Mouse (Mus musculus) forebrain, embryonic 10.5 days (tissue): ENCODE measurements around the gene Palm. TPM values are rescaled to one million over a fixed set of nuclear protein-coding genes. Genes with fewer than 3 reads are reported as not detected.

Experiments
- DNase-seq: peaks from one replicate; pipeline ENCODE4 v3.0.0-alpha.2; 2017; ENCODE audit warnings: low spot score; ENCODE audit errors: extremely low spot score
- H3K27ac ChIP-seq: fragments of 300-500 bp; sonication (generic); 2 replicates; pipeline ENCODE4 v1.5.1; 2016; ENCODE audit warnings: mild to moderate bottlenecking
- H3K27me3 ChIP-seq: fragments of 300-500 bp; sonication (generic); 2 replicates; pipeline ENCODE4 v1.6.1; 2016; ENCODE audit warnings: mild to moderate bottlenecking; ENCODE audit not compliant: poor library complexity, severe bottlenecking
- H3K36me3 ChIP-seq: fragments of 300-500 bp; sonication (generic); replicated peaks from 2 replicates; pipeline ENCODE4 v1.6.1; 2016; ENCODE audit warnings: mild to moderate bottlenecking, moderate library complexity
- H3K4me1 ChIP-seq: fragments of 300-500 bp; sonication (generic); 2 replicates; pipeline ENCODE4 v1.6.1; 2016
- H3K4me3 ChIP-seq: fragments of 300-500 bp; sonication (generic); 2 replicates; pipeline ENCODE4 v1.5.1; 2016; ENCODE audit warnings: mild to moderate bottlenecking, moderate library complexity
- H3K9me3 ChIP-seq: fragments of 300-500 bp; sonication (generic); 2 replicates; pipeline ENCODE4 v1.6.1; 2016; ENCODE audit warnings: mild to moderate bottlenecking, moderate library complexity
- WGBS: fragments of 180-500 bp; shearing (Covaris S2); methylation state at CpG from one replicate; pipeline ENCODE4 v1.1.7; 2016; 5-methylcytosine and 5-hydroxymethylcytosine counted together
- polyA plus RNA-seq: library from polyadenylated mRNA; unstranded; fragments of >200 nt; fragmentation: Nextera tagmentation; extraction: Ambion mirVana; gene quantifications from 2 replicates; pipeline ENCODE4 v1.2.1, GENCODE M21; 2016

Palm gene
- polyA plus RNA-seq, 1 experiment from 2014 or later = 119 TPM

GRCm38 (mm10) chr10:79777103-79777531 is 16.3 kb upstream of the Palm start, which contains the start of gene Fstl3:
TSS of gene Fstl3 (plus strand) at chr10:79777272.
- WGBS = 2% methylated on average over 39 of the region's 39 CpGs
- peak within 1 kb of the TSS; percentile 52 for H3K4me3 ChIP-seq
- peaks cover 14% of the 10 kb centered on the region for H3K9me3 ChIP-seq
- H3K27me3 ChIP-seq = peaks cover 63% of the 10 kb centered on the region
- DNase-seq = no peak
- peaks cover 51% of the 10 kb centered on the region for H3K4me1 ChIP-seq
- H3K27ac ChIP-seq = peak within 1 kb of the TSS; percentile 74
- no peaks in the 10 kb centered on the region for H3K36me3 ChIP-seq

DNA sequence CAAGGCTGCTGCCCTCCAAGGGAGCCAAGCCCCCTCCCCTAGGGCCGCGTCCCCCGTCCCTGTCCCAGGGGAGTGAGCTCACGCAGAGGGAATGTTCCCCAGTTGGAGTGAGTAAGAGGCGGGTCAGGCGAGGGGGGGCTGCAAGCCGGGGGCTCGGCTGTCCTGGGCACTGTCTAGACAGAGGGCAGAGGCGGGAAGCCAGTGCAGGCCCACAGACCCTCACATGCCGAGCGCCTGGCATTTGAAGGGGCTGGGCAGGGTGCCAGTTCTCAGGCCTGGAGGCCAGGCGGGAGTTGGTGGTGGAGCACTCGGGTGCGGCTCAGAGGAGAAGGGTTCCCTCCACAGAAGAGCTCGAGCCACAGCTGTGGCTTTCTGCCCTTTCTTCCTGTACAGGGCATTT is 15.4 kb upstream of the Palm start:
- H3K27me3 ChIP-seq = peaks cover 71% of the 10 kb centered on the region
- peaks cover 51% of the 10 kb centered on the region for H3K4me1 ChIP-seq
- WGBS = 19% methylated on average over 15 of the region's 15 CpGs
- peak overlapping the region; percentile 22; the same call in 1 of the 2 replicates for H3K4me3 ChIP-seq
- DNase-seq = no peak
- 0 out of 2 replicates have a peak overlapping the region, but pooled peaks have one; percentile 2 for H3K27ac ChIP-seq
- peaks cover 8% of the 10 kb centered on the region for H3K9me3 ChIP-seq
- no peaks in the 10 kb centered on the region for H3K36me3 ChIP-seq

DNA sequence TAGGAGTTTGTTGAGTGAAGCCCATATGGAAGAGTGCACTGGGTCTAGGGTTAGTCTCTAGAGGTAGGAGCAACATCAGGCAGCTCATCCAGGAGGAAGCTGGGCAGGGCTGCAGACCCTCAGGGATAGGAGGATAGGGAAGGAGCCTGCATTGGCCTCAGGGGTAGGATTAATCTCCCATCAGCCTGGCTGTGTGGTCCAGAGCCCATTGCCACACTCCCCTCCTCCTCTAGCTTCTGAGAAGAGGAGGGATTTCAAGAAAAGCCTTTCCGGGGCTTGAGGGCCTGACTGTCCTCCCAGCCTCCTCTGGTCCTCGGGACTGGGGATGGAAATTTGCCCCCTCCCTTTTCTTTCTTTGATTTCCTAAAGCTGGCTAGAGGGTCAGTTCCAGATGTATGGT is 14.2 kb upstream of the Palm start:
- peaks cover 52% of the 10 kb centered on the region for H3K4me1 ChIP-seq
- no peaks in the 10 kb centered on the region for H3K36me3 ChIP-seq
- H3K4me3 ChIP-seq = no peak overlapping the region; the same call in 1 of the 2 replicates
- no peak overlapping the region for H3K27ac ChIP-seq
- H3K27me3 ChIP-seq = peaks cover 83% of the 10 kb centered on the region
- no peak for DNase-seq
- peaks cover 8% of the 10 kb centered on the region for H3K9me3 ChIP-seq
- 8% methylated on average over 2 of the region's 2 CpGs for WGBS

GRCm38 (mm10) chr10:79779784-79780663 is 13.3 kb upstream of the Palm start:
- H3K4me1 ChIP-seq = peaks cover 57% of the 10 kb centered on the region
- peaks cover 88% of the 10 kb centered on the region for H3K27me3 ChIP-seq
- 2% methylated on average over 55 of the region's 55 CpGs for WGBS
- peak overlapping the region; percentile 53 for H3K27ac ChIP-seq
- DNase-seq = peak; percentile 97
- peak overlapping the region; percentile 55 for H3K4me3 ChIP-seq
- H3K9me3 ChIP-seq = peaks cover 3% of the 10 kb centered on the region
- H3K36me3 ChIP-seq = no peaks in the 10 kb centered on the region

GRCm38 (mm10) chr10:79780664-79781015 is 12.7 kb upstream of the Palm start:
- 2% methylated on average over 13 of the region's 13 CpGs for WGBS

DNA sequence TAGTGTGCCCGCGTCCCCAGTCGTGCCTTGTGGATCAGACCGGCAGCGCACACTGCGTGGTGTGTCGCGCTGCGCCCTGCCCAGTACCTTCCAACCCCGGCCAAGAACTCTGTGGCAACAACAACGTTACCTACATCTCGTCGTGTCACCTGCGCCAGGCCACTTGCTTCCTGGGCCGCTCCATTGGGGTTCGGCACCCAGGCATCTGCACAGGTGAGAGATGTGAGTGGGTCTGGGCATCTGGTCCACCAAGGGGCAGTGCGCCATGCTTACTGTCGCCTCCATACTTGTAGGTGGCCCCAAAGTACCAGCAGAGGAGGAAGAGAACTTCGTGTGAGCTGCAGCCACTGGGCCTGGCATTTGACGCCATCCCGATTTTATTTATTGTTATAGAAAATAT is 12.2 kb upstream of the Palm start:
- Histone ChIP-seq H3K4me3 (peak overlapping the region; percentile 55), H3K9me3 (no peaks in the 10 kb centered on the region), H3K36me3 (no peaks in the 10 kb centered on the region), H3K27me3 (peaks cover 91% of the 10 kb centered on the region), H3K4me1 (peaks cover 57% of the 10 kb centered on the region), H3K27ac (no peak overlapping the region)
- no peak for DNase-seq
- WGBS = 27% methylated on average over 21 of the region's 21 CpGs

More at GRCm38 (mm10) chr10:79780664-79781015, 12.7 kb upstream of the Palm start:
- peaks cover 92% of the 10 kb centered on the region for H3K27me3 ChIP-seq
- no peak overlapping the region for H3K27ac ChIP-seq
- peaks cover 57% of the 10 kb centered on the region for H3K4me1 ChIP-seq
- peak overlapping the region; percentile 55 for H3K4me3 ChIP-seq
- DNase-seq = no peak
- H3K9me3 ChIP-seq = no peaks in the 10 kb centered on the region
- H3K36me3 ChIP-seq = no peaks in the 10 kb centered on the region

- peaks cover 83% of the 10 kb centered on the region for H3K27me3 ChIP-seq
- no peaks in the 10 kb centered on the region for H3K36me3 ChIP-seq
- no peaks in the 10 kb centered on the region for H3K9me3 ChIP-seq
- H3K4me1 ChIP-seq = peaks cover 56% of the 10 kb centered on the region
- no peak for DNase-seq
- H3K4me3 ChIP-seq = no peak overlapping the region
- H3K27ac ChIP-seq = no peak overlapping the region
- 66% methylated on average over 5 of the region's 5 CpGs for WGBS
Measured at GRCm38 (mm10) chr10:79781956-79782355, 11.4 kb upstream of the Palm start.

- peaks cover 45% of the 10 kb centered on the region for H3K4me1 ChIP-seq
- WGBS = 69% methylated on average over 7 of the region's 7 CpGs
- H3K4me3 ChIP-seq = no peak overlapping the region
- peaks cover 77% of the 10 kb centered on the region for H3K27me3 ChIP-seq
- no peak for DNase-seq
- H3K36me3 ChIP-seq = no peaks in the 10 kb centered on the region
- no peak overlapping the region for H3K27ac ChIP-seq
- no peaks in the 10 kb centered on the region for H3K9me3 ChIP-seq
Measured at GRCm38 (mm10) chr10:79783050-79783449, 10.3 kb upstream of the Palm start.

DNA sequence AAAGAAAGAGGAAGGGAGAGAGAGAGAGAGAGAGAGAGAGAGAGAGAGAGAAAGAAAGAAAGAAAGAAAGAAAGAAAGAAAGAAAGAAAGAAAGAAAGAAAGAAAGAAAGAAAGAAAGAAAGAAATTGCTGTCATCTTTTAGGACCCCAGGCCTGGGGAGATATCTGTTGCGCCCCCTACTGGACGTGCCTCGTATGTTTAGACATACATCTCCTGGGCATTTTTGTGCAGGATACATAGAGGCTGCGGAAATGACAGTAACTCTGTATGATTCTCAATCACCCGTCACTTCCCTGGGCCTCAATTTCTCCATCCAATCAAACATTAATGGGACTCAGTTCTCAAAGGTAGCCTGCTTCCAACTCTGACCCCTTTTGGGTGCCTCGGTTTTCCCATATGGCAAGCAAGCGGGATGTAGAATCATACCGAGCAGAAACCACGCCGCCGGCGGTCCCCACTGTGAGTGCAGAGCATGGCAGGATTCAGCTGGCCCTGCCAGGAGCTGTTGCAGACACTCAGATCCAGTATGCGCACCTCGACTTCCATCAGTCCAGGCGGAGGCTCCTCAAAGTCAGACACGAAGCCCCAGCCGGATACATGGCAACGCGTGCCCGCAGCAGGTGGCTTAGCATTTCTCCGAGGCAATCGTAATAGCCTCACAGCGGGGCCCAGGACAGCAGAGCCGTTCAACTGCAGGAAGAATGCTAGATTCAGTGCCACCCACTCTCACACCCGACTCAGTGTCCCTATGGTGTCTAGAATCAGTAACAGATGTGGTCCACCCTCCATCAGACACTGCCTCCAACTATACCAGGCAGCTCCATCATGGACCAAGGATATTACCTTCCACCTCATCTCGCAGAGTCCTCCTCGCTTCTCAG is 9.2 kb upstream of the Palm start:
- Histone ChIP-seq H3K27ac (no peak overlapping the region), H3K27me3 (peaks cover 66% of the 10 kb centered on the region), H3K9me3 (no peaks in the 10 kb centered on the region), H3K4me3 (no peak overlapping the region), H3K36me3 (no peaks in the 10 kb centered on the region), H3K4me1 (peaks cover 34% of the 10 kb centered on the region)
- 40% methylated on average over 27 of the region's 27 CpGs for WGBS
- DNase-seq = no peak

DNA sequence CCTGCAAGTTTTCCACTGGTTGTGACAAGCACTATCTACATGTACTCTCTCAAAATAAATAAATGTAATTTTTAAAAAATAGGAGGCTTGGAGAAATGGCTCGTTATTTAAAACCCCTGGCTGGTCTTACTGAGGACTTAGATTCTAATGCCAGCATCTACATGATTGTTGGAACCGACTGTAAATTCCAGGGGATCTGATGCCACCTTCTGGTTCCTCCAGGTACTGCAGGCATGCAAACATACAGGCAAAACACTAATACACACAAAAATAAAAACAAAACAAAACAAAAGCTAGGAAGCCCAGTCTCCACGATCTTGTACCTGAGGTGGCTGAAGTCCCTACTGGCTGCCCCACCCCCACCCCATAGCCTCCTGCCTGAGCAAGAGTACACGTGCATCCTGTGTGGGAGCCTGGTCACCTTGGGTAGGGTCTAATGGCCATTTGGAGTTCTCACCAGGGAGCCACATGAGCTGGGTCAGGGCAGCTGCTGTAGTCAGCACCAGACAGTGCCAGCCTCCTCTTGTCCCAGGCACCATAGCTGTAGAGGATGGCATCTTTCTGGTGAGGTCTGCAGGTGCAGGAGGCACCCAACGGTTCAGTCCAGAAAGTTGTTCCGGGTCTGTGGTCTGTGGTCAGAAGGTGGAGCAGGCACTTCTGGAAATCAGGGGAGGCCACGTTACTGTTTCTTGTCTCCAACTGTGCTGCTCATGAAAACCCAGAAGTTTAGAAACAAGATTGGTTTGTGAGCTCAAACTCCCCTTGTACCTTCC is 4.8 kb upstream of the Palm start:
- H3K36me3 ChIP-seq = no peaks in the 10 kb centered on the region
- H3K27me3 ChIP-seq = peaks cover 31% of the 10 kb centered on the region
- 39% methylated on average over 7 of the region's 7 CpGs for WGBS
- H3K9me3 ChIP-seq = no peaks in the 10 kb centered on the region
- peaks cover 13% of the 10 kb centered on the region for H3K4me1 ChIP-seq
- H3K4me3 ChIP-seq = no peak overlapping the region
- DNase-seq = peak; percentile 75
- H3K27ac ChIP-seq = no peak overlapping the region

GRCm38 (mm10) chr10:79789581-79789980 is 3.8 kb upstream of the Palm start:
- no peak for DNase-seq
- Histone ChIP-seq H3K27me3 (peaks cover 21% of the 10 kb centered on the region), H3K27ac (no peak overlapping the region), H3K36me3 (no peaks in the 10 kb centered on the region), H3K9me3 (no peaks in the 10 kb centered on the region), H3K4me3 (no peak overlapping the region), H3K4me1 (peaks cover 19% of the 10 kb centered on the region)
- WGBS = 72% methylated on average over 2 of the region's 2 CpGs

GRCm38 (mm10) chr10:79790861-79791260 is 2.5 kb upstream of the Palm start, which contains the start of gene Prss57:
TSS of gene Prss57 (minus strand) at chr10:79790961.
- Histone ChIP-seq H3K4me1 (peaks cover 26% of the 10 kb centered on the region), H3K27me3 (0 out of 2 replicates have a peak, but pooled peaks cover 11% of the 10 kb centered on the region), H3K9me3 (no peaks in the 10 kb centered on the region), H3K36me3 (peaks cover 2% of the 10 kb centered on the region), H3K4me3 (no peak within 1 kb of the TSS), H3K27ac (no peak within 1 kb of the TSS)
- DNase-seq = no peak
- WGBS = 89% methylated on average over 4 of the region's 4 CpGs
